Mouse (Mus musculus) kidney, adult 2 months (tissue): ENCODE results near the gene Prkce.

Source experiments
- CTCF ChIP-seq: fragments of 200-500 bp; conservative IDR thresholded peaks from 2 replicates; pipeline ENCODE4 v1.5.1; 2011; ENCODE audit warnings: low read depth, mild to moderate bottlenecking, control low read depth, low read length, moderate library complexity, mixed read lengths; ENCODE audit not compliant: insufficient read depth, insufficient read length
- POLR2A ChIP-seq: fragments of 200-500 bp; IDR thresholded peaks from one replicate; pipeline ENCODE4 v1.6.1; 2011; ENCODE audit warnings: low read depth, low read length, control low read depth

DNA sequence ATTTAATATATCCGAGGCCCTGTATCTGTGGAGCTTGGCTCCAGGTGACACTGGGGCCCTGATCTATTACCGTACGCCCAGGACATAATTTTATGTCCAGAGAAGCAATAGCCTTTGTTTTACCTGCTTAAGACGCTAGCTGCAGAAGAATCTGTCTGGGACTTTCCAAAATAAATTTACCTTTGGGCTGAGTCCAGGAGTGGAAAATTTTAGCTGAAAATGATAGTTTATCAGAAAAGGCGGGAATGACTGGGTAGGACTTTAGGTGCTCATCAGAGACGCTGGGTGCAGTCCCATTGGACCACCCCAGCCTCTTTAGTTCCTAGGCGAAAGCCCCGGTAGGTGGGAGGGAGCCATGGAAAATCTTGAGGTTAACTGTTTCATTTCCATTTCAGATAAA is 58.6 kb downstream of the Prkce start:
- TF ChIP-seq CTCF (no peak), POLR2A (no peak)
